Mouse (Mus musculus) neural tube, embryonic 15.5 days (tissue): ENCODE measurements around the gene Dffa. TPM values are rescaled to one million over a fixed set of nuclear protein-coding genes. Genes with fewer than 3 reads are reported as not detected.
A peak's percentile ranks its signal among the peaks of the same experiment; 100 is the strongest.

ENCODE experiments used
- ATAC-seq: fragments of 200-750 bp; cut with Nextera tagmentation; 2 replicates; pipeline ENCODE4 v1.8.0; 2017; ENCODE audit warnings: mild to moderate bottlenecking, moderate TSS enrichment, moderate library complexity; ENCODE audit not compliant: low FRiP score
- H3K27ac ChIP-seq: fragments of 300-500 bp; sonication (generic); replicated peaks from 2 replicates; pipeline ENCODE4 v1.5.1; 2015; ENCODE audit warnings: mild to moderate bottlenecking, inconsistent platforms
- H3K27me3 ChIP-seq: fragments of 300-500 bp; sonication (generic); replicated peaks from 2 replicates; pipeline ENCODE4 v1.6.1; 2015; ENCODE audit warnings: inconsistent platforms
- H3K36me3 ChIP-seq: fragments of 300-500 bp; sonication (generic); 2 replicates; pipeline ENCODE4 v1.6.1; 2015; ENCODE audit warnings: inconsistent platforms
- H3K4me1 ChIP-seq: fragments of 300-500 bp; sonication (generic); 2 replicates; pipeline ENCODE4 v1.6.1; 2015; ENCODE audit warnings: inconsistent platforms
- H3K4me2 ChIP-seq: fragments of 300-500 bp; sonication (generic); 2 replicates; pipeline ENCODE4 v1.6.1; 2015; ENCODE audit warnings: inconsistent platforms, mild to moderate bottlenecking, moderate library complexity
- H3K4me3 ChIP-seq: fragments of 300-500 bp; sonication (generic); replicated peaks from 2 replicates; pipeline ENCODE4 v1.5.1; 2015; ENCODE audit warnings: mild to moderate bottlenecking, inconsistent platforms
- H3K9ac ChIP-seq: fragments of 300-500 bp; sonication (generic); replicated peaks from 2 replicates; pipeline ENCODE4 v1.6.1; 2015; ENCODE audit warnings: mild to moderate bottlenecking, inconsistent platforms
- H3K9me3 ChIP-seq: fragments of 300-500 bp; sonication (generic); replicated peaks from 2 replicates; pipeline ENCODE4 v1.6.1; 2016; ENCODE audit warnings: inconsistent platforms
- WGBS: fragments of 180-500 bp; shearing (Covaris S2); methylation state at CpG from one replicate; pipeline ENCODE4 v1.1.7; 2015; ENCODE audit warnings: mixed read lengths; 5-methylcytosine and 5-hydroxymethylcytosine counted together
- polyA plus RNA-seq: library from polyadenylated mRNA; unstranded; fragments of >200 nt; fragmentation: Nextera tagmentation; extraction: Ambion mirVana; gene quantifications from 2 replicates; pipeline ENCODE4 v1.2.1, GENCODE M21; 2015

Gene Dffa
- polyA plus RNA-seq, 1 experiment from 2014 or later, result 28.1 TPM

GRCm38 (mm10) chr4:149066672-149067551 is 37.0 kb upstream of the Dffa start:
- Histone ChIP-seq H3K27ac (peak overlapping the region; percentile 51; the same call in 1 of the 2 replicates), H3K9me3 (no peaks in the 10 kb centered on the region), H3K9ac (0 out of 2 replicates have a peak overlapping the region, but pooled peaks have one; percentile 17), H3K27me3 (no peaks in the 10 kb centered on the region), H3K4me2 (no peak overlapping the region), H3K4me3 (no peak overlapping the region), H3K4me1 (peaks cover 55% of the 10 kb centered on the region), H3K36me3 (no peaks in the 10 kb centered on the region)
- 76% methylated on average over 22 of the region's 22 CpGs for WGBS
- ATAC-seq, result peak; percentile 77; the same call in 1 of the 2 replicates

GRCm38 (mm10) chr4:149075073-149075472 is 28.9 kb upstream of the Dffa start:
- Histone ChIP-seq H3K36me3 (no peaks in the 10 kb centered on the region), H3K4me2 (no peak overlapping the region), H3K27ac (peak overlapping the region; percentile 68), H3K4me1 (peaks cover 31% of the 10 kb centered on the region), H3K4me3 (no peak overlapping the region), H3K9me3 (no peaks in the 10 kb centered on the region), H3K9ac (no peak overlapping the region), H3K27me3 (no peaks in the 10 kb centered on the region)
- WGBS, result 95% methylated on average over 13 of the region's 13 CpGs
- no peak for ATAC-seq

- Histone ChIP-seq H3K4me3 (no peak overlapping the region), H3K36me3 (no peaks in the 10 kb centered on the region), H3K4me2 (no peak overlapping the region), H3K9me3 (no peaks in the 10 kb centered on the region), H3K9ac (no peak overlapping the region), H3K27me3 (no peaks in the 10 kb centered on the region), H3K27ac (peak overlapping the region; percentile 45; the same call in 1 of the 2 replicates), H3K4me1 (peaks cover 27% of the 10 kb centered on the region)
- ATAC-seq, result peak; percentile 72
- WGBS, result 23% methylated on average over 10 of the region's 10 CpGs
Measured at GRCm38 (mm10) chr4:149075871-149076575, 27.9 kb upstream of the Dffa start.

GRCm38 (mm10) chr4:149078261-149078660 is 25.7 kb upstream of the Dffa start:
- Histone ChIP-seq H3K36me3 (no peaks in the 10 kb centered on the region), H3K4me2 (no peak overlapping the region), H3K9ac (no peak overlapping the region), H3K9me3 (no peaks in the 10 kb centered on the region), H3K27ac (no peak overlapping the region), H3K27me3 (no peaks in the 10 kb centered on the region), H3K4me3 (no peak overlapping the region), H3K4me1 (peaks cover 34% of the 10 kb centered on the region)
- WGBS, result 55% methylated on average over 4 of the region's 4 CpGs
- ATAC-seq, result no peak

DNA sequence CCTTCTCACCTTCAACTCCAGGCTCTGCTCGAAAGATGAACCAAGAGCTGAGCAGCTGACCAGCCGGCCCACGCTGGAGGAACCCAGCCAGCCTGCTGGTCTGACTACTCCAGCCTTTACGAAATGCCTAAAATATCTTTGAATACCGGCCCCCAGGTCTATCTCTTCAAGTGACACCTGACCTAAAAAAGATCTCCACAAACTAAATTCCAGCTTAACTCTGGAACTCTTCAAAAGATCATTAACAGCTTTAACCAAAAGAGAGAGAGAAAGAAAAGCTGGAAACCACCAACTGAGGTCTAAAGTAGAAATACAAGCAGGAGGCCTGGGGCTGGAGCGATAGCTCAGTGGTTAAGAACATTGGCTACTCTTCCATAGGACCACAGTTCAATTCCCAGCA is 24.3 kb upstream of the Dffa start:
- H3K4me1 ChIP-seq, result peaks cover 27% of the 10 kb centered on the region
- H3K27ac ChIP-seq, result no peak overlapping the region
- no peak for ATAC-seq
- H3K4me2 ChIP-seq, result no peak overlapping the region
- H3K27me3 ChIP-seq, result no peaks in the 10 kb centered on the region
- 90% methylated on average over 6 of the region's 6 CpGs for WGBS
- no peak overlapping the region for H3K9ac ChIP-seq
- H3K4me3 ChIP-seq, result no peak overlapping the region
- no peaks in the 10 kb centered on the region for H3K9me3 ChIP-seq
- no peaks in the 10 kb centered on the region for H3K36me3 ChIP-seq

GRCm38 (mm10) chr4:149080111-149080510 is 23.8 kb upstream of the Dffa start:
- Histone ChIP-seq H3K27ac (no peak overlapping the region), H3K4me2 (no peak overlapping the region), H3K4me1 (peaks cover 22% of the 10 kb centered on the region), H3K9me3 (no peaks in the 10 kb centered on the region), H3K4me3 (no peak overlapping the region), H3K27me3 (no peaks in the 10 kb centered on the region), H3K36me3 (no peaks in the 10 kb centered on the region), H3K9ac (no peak overlapping the region)
- ATAC-seq, result no peak
- WGBS, result 94% methylated on average over 8 of the region's 8 CpGs

DNA sequence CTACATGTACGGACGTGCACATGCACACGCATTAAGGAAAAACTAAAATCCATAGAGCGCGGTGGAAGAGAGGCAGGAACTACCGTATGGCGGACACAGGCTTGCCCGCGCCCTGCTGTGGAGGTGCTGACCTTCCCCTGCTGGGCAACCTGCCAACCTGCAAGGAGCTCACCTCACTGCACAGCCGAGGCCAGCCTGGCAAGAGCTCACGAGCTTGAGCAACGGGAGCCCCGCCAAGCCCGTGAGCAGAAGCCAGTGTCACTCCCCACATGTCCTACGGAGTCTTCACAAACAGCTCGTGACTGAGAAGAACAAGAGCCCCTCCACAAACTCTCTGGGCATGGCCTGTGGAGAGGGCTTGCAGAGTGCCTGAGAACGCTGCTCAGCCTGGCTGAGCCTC is 22.4 kb upstream of the Dffa start:
- no peak for ATAC-seq
- Histone ChIP-seq H3K4me2 (no peak overlapping the region), H3K9ac (no peak overlapping the region), H3K9me3 (no peaks in the 10 kb centered on the region), H3K36me3 (no peaks in the 10 kb centered on the region), H3K27ac (no peak overlapping the region), H3K4me3 (no peak overlapping the region), H3K4me1 (0 out of 2 replicates have a peak, but pooled peaks cover 10% of the 10 kb centered on the region), H3K27me3 (no peaks in the 10 kb centered on the region)
- WGBS, result 68% methylated on average over 17 of the region's 17 CpGs

DNA sequence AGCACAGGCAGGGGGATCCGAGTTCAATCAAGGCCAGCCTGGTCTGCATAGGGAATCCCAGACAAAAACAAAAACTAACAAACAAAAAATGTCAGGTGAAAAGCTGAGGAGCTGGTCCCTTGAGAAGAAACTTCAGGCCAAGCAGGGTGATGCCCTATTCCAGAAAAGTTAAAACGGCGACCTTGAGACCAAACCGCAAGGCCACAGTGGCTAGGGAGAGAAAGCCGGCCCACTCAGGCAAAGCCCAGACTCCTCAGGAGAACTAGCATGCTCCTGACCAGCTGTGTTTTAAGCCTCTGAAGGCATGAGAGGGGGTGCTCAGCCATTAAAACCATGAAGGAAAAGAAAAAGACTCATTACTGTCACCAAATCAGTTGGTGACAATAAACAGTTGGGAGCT is 18.6 kb upstream of the Dffa start:
- H3K4me1 ChIP-seq, result 0 out of 2 replicates have a peak, but pooled peaks cover 7% of the 10 kb centered on the region
- no peaks in the 10 kb centered on the region for H3K27me3 ChIP-seq
- H3K9ac ChIP-seq, result no peak overlapping the region
- no peak overlapping the region for H3K4me3 ChIP-seq
- no peak overlapping the region for H3K27ac ChIP-seq
- H3K36me3 ChIP-seq, result no peaks in the 10 kb centered on the region
- ATAC-seq, result no peak
- H3K9me3 ChIP-seq, result no peaks in the 10 kb centered on the region
- no peak overlapping the region for H3K4me2 ChIP-seq
- 90% methylated on average over 5 of the region's 5 CpGs for WGBS

DNA sequence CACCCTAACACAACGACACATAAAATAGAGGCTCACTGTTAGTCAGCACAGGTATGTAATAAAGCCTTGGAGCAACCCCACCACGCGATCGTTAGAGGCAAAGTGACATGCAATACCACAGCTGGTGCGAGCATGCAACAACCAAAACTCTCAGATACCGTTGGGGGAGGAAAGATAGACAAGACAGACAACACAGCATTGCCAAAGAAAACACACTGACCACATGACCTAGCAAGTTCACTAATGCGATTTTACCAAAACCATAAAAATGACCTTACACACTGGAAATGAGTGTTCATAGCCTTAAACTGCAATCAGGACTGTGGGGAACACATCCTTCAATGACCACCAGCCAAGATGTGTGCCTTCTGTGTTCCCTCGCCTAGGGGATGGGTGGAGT is 12.6 kb upstream of the Dffa start:
- Histone ChIP-seq H3K4me3 (no peak overlapping the region), H3K4me2 (no peak overlapping the region), H3K27ac (no peak overlapping the region), H3K27me3 (no peaks in the 10 kb centered on the region), H3K9ac (no peak overlapping the region), H3K4me1 (peaks cover 5% of the 10 kb centered on the region; the same call in 1 of the 2 replicates), H3K36me3 (peaks cover 4% of the 10 kb centered on the region; the same call in 1 of the 2 replicates), H3K9me3 (no peaks in the 10 kb centered on the region)
- 89% methylated on average over 8 of the region's 8 CpGs for WGBS
- no peak for ATAC-seq

- no peak for ATAC-seq
- H3K36me3 ChIP-seq, result no peaks in the 10 kb centered on the region; the same call in 1 of the 2 replicates
- peaks cover 25% of the 10 kb centered on the region for H3K4me1 ChIP-seq
- H3K9me3 ChIP-seq, result no peaks in the 10 kb centered on the region
- peak overlapping the region; percentile 94; the same call in 1 of the 2 replicates for H3K4me3 ChIP-seq
- H3K4me2 ChIP-seq, result peak overlapping the region; percentile 96
- H3K27ac ChIP-seq, result no peak overlapping the region
- WGBS, result 85% methylated on average over 3 of the region's 3 CpGs
- H3K27me3 ChIP-seq, result no peaks in the 10 kb centered on the region
- H3K9ac ChIP-seq, result no peak overlapping the region
Measured at GRCm38 (mm10) chr4:149097956-149098355, 6.0 kb upstream of the Dffa start.

GRCm38 (mm10) chr4:149098571-149098970 is 5.4 kb upstream of the Dffa start:
- peaks cover 25% of the 10 kb centered on the region for H3K4me1 ChIP-seq
- H3K27ac ChIP-seq, result no peak overlapping the region
- no peak for ATAC-seq
- H3K36me3 ChIP-seq, result no peaks in the 10 kb centered on the region; the same call in 1 of the 2 replicates
- H3K9ac ChIP-seq, result peak overlapping the region; percentile 94
- peak overlapping the region; percentile 96 for H3K4me2 ChIP-seq
- H3K4me3 ChIP-seq, result peak overlapping the region; percentile 94
- 25% methylated on average over 11 of the region's 11 CpGs for WGBS
- H3K27me3 ChIP-seq, result no peaks in the 10 kb centered on the region
- H3K9me3 ChIP-seq, result no peaks in the 10 kb centered on the region
